Mouse (Mus musculus) ES-E14 (cell line): Measurements from ENCODE around the gene Sqor.

ENCODE experiments used
- CHD2 ChIP-seq: IDR thresholded peaks from 2 replicates; pipeline ENCODE4 v1.6.1; 2014; ENCODE audit warnings: mild to moderate bottlenecking, low read depth, low read length, inconsistent platforms
- MAFK ChIP-seq: IDR thresholded peaks from 2 replicates; pipeline ENCODE4 v1.6.1; 2014; ENCODE audit warnings: mild to moderate bottlenecking, low read depth, low read length, inconsistent platforms; ENCODE audit not compliant: insufficient read depth
- ZNF384 ChIP-seq: IDR thresholded peaks from 2 replicates; pipeline ENCODE4 v1.6.1; 2012; ENCODE audit warnings: low read depth, low read length, inconsistent platforms

GRCm38 (mm10) chr2:122775491-122775890 lies 10.5 kb downstream of the Sqor start:
- TF ChIP-seq MAFK (no peak), CHD2 (no peak), ZNF384 (no peak)
